Mouse (Mus musculus) left cerebral cortex, adult 6 months (tissue): ENCODE data around the gene Sec61a1. TPM values are rescaled to one million over a fixed set of nuclear protein-coding genes. Genes with fewer than 3 reads are reported as not detected.

Experiments used
- long read RNA-seq, 2 experiments: library from polyadenylated mRNA; unstranded; transcript quantifications; one replicate each; pipeline ENCODE4 v2.0.0; 2019 to 2020
- polyA plus RNA-seq: library from polyadenylated mRNA; unstranded; fragments of <200 nt; fragmentation: Nextera tagmentation; gene quantifications from 2 replicates; pipeline ENCODE4 v1.2.3, GENCODE M21; 2021

Gene Sec61a1
- polyA plus RNA-seq: 48.1 and 62.8 TPM in 2 replicates
- long read RNA-seq, experiment 1, transcript Sec61a1-201 (12 exons, 3,172 nt): major isoform, 46 of 67 reads
- long read RNA-seq, experiment 1, partial matches to known transcripts: 5 of 67 reads
- long read RNA-seq, experiment 1, other reads (novel, unspliced or antisense): 13 of 67 reads
- long read RNA-seq, experiment 2, partial matches to known transcripts: 2 of 16 reads
- long read RNA-seq, experiment 2, other reads (novel, unspliced or antisense): 10 of 16 reads

DNA sequence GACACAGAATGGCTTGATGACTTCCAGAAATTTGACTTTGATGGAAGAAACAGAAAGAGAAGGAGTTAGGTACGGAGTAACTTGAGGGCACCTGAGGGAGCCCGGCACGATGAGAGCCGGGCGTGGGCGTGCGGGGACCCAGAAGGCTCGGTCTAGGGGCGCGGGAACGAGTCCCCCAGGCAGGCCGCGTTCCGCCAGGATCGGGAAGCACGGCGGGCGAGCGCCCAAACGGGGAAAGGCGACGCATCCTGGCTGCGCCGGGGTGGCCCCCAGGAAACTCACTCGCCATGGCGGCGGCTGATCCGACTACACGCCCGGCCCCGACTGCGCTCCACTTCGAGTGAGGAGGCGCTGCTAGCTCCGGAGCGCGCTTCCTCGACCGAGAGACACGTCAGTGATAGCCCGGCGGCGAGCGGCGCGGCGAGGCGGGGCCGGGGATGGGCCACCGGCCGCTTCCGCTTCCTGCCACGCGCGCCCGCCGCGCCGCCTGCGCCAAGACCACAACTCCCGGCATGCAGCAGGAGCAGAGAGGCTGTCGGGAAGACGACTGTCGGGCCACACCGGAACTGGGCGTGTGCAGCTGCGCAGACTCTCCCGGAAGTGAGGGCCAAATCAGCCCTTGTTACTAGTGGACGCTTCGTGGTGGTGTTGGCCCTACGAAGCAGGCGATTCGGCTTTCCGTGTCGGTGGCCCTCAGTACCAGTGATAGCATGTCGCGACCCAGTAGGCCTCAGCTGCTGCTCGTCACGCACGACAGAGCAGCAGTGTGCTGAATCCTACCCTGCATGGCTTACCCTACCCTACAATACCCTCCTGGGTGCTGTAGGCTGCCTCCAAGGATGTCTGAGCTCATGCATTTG lies at the start of gene Sec61a1:
Gene Sec61a1 (minus strand): TSS at position 502 of the 860 bp plus-strand sequence.

DNA sequence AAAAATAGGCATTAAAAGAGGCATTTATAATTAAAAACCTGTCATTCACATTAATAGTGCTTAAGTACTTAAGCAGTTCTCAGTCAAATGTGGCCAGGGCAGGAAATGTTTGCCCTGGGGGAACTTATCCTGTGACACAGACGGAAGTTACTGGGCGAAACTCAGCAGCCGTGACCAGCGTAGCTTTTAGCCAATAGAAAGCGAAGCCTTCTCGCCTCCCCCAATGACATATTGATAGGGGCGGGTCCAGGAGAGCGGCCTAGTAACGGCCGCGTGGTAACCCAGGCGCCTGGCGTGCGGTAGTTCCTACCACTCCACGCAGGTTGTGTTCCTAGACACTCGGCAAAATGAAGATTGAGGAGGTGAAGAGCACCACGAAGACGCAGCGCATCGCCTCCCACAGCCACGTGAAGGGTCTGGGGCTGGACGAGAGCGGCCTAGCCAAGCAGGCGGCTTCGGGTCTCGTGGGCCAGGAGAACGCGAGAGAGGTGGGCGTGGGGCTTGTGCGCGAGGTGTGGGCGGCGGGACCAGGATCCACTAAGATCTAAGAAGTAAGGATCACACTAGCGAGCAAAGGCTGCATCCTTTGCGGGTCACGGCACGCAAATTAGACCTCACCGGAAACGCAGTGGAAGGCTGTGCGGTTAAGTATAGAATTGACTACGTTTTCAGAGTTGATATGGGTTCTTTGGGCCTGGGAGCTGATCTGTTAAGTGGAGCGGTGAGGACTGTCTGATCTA lies 53.4 kb downstream of the Sec61a1 start, which contains the start of gene Ruvbl1:
Gene Ruvbl1 (plus strand): TSS at position 229 of the 740 bp plus-strand sequence.

Other genes starting within 250 kb of the Sec61a1 start
- 29.8 and 31.0 TPM in 2 replicates for gene Eefsec, start 72.4 kb downstream of the Sec61a1 start, polyA plus RNA-seq
- 63.5 and 80.4 TPM in 2 replicates for gene Ruvbl1, start 53.5 kb downstream of the Sec61a1 start, polyA plus RNA-seq
- 0.50 and 0.72 TPM in 2 replicates for gene Kbtbd12, start 119.0 kb upstream of the Sec61a1 start, polyA plus RNA-seq
- gene Mgll, start 205.5 kb upstream of the Sec61a1 start, polyA plus RNA-seq: 270 and 347 TPM in 2 replicates